Mouse (Mus musculus) bone marrow macrophage, adult 2 months (primary cell): Measurements from ENCODE around the gene Olfr215. TPM values are rescaled to one million over a fixed set of nuclear protein-coding genes. Genes with fewer than 3 reads are reported as not detected.
"Not testable (repeated sequence)": the region's sequence is repeated elsewhere in the genome, so short reads cannot be mapped to it uniquely, and the experiment has no call there.

ENCODE experiments used
- H3K27ac ChIP-seq: 2 replicates; pipeline ENCODE4 v1.5.1; 2012; ENCODE audit warnings: low read depth, low read length; ENCODE audit not compliant: insufficient read depth
- H3K4me1 ChIP-seq: 2 replicates; pipeline ENCODE4 v1.6.1; 2012; ENCODE audit warnings: low read length; ENCODE audit not compliant: control insufficient read depth, insufficient read depth
- H3K4me3 ChIP-seq: 2 replicates; pipeline ENCODE4 v1.5.1; 2012; ENCODE audit warnings: mild to moderate bottlenecking, low read length, moderate library complexity; ENCODE audit not compliant: insufficient read depth
- CTCF ChIP-seq: IDR thresholded peaks from 2 replicates; pipeline ENCODE4 v1.5.1; 2012; ENCODE audit warnings: low read depth, mild to moderate bottlenecking, low read length, moderate library complexity
- POLR2A ChIP-seq: IDR thresholded peaks from 2 replicates; pipeline ENCODE4 v1.6.1; 2012; ENCODE audit warnings: mild to moderate bottlenecking, low read depth, low read length, borderline replicate concordance
- polyA plus RNA-seq: library from polyadenylated mRNA; stranded (reverse); fragments of >200 nt; gene quantifications from 2 replicates; pipeline ENCODE4 v1.2.4, GENCODE M21; 2012; ENCODE audit not compliant: missing spikeins, insufficient read depth, insufficient read length

The Olfr215 gene
- polyA plus RNA-seq, 1 experiment: not detected

DNA sequence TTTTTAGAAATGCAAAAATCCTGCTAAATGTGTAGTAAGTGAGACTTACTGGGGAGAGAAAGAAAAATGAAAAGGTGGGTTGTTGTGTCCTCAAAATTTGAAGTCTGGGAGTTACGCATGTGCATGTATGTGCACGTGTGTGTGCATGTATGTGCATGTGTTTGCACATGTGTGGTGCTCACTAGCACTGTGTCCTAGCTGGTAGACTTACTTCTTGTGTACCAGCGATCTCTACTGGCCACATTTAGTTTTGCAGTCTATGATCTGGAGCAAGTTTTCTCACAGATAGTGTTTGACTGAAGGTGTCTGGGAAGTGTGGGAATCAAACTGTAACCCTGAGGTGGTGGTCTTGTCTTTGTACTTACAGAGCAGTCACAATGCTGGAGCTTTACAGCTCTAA lies 14.2 kb downstream of the Olfr215 start:
- Histone ChIP-seq H3K27ac (no peak overlapping the region), H3K4me3 (no peak overlapping the region), H3K4me1 (no peaks in the 10 kb centered on the region)
- TF ChIP-seq CTCF (no peak), POLR2A (no peak)

DNA sequence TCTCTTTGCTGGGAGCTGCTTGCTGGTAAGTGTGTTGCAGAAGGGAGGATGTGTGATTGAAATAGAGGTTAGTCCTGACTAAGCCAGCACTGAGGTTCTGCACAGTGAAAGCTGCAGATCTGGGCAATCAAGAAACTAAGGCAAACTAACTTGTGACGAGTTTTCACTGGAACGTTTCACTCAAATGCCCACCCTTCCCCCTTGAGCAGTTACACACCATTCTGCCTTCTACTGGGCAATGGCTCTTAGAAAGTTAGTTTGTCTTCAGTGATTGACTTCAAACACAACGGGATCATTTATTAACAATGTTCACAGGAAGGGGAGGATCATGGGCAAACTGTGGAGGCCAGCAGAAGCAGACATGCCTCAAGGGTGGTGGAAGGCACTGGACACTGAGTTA lies 29.0 kb downstream of the Olfr215 start:
- H3K27ac ChIP-seq: no peak overlapping the region
- H3K4me1 ChIP-seq: no peaks in the 10 kb centered on the region
- TF ChIP-seq CTCF (no peak), POLR2A (no peak)
- no peak overlapping the region for H3K4me3 ChIP-seq

- Histone ChIP-seq H3K4me3 (no peak within 1 kb of the TSS), H3K27ac (no peak within 1 kb of the TSS), H3K4me1 (no peaks in the 10 kb centered on the region)
- TF ChIP-seq CTCF (no peak), POLR2A (no peak)
Measured at GRCm38 (mm10) chr6:116553935-116554334, 30.1 kb downstream of the Olfr215 start, which contains the start of gene Olfr214. Olfr214 (plus strand) TSS chr6:116554235.

GRCm38 (mm10) chr6:116550841-116551240 lies 33.2 kb downstream of the Olfr215 start, which contains the start of gene Gm5580:
Gm5580 (plus strand) TSS chr6:116551141.
- H3K4me3 ChIP-seq, H3K4me1 ChIP-seq, H3K27ac ChIP-seq: not testable (repeated sequence)

DNA sequence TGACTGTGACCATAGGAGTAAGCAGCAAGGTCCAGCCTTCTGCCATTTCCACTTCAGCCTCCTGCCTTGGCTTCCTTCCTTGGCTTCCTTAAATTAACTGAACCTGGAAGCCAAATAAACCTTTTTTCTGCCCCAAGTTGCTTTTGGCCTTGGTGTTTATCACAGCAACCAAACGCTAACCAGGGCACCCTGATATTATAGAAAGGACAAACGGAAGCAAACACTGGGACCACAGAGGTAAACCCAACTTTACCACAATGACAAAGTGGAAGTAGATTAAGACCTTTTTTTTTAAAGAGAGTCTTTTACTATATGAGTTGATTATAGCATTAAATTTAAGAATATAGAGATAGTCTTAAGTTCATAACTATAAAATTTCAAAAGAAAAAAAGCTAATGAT lies 41.5 kb downstream of the Olfr215 start:
- Histone ChIP-seq H3K27ac (no peak overlapping the region), H3K4me3 (no peak overlapping the region), H3K4me1 (no peaks in the 10 kb centered on the region)
- TF ChIP-seq CTCF: no peak
- no peak for TF ChIP-seq POLR2A

- Histone ChIP-seq H3K4me3 (no peak within 1 kb of the TSS), H3K27ac (no peak within 1 kb of the TSS), H3K4me1 (no peaks in the 10 kb centered on the region)
- no peak for TF ChIP-seq CTCF
- TF ChIP-seq POLR2A: no peak
Measured at GRCm38 (mm10) chr6:116538156-116538555, 45.8 kb downstream of the Olfr215 start, which contains the start of gene Olfr213. Olfr213 (plus strand) TSS chr6:116538456.

Other genes with a start within 250 kb of the Olfr215 start
- gene March8, start 246.2 kb downstream of the Olfr215 start, polyA plus RNA-seq: 32.1 and 33.3 TPM in 2 replicates
- 43.6 and 46.3 TPM in 2 replicates for gene Alox5, start 123.0 kb downstream of the Olfr215 start, polyA plus RNA-seq
- gene Olfr211, start 95.1 kb downstream of the Olfr215 start, polyA plus RNA-seq: not detected in 2 replicates
- gene Olfr212, start 77.7 kb downstream of the Olfr215 start, polyA plus RNA-seq: not detected in 2 replicates
- not detected in 2 replicates for gene Olfr213, start 45.7 kb downstream of the Olfr215 start, polyA plus RNA-seq
- gene Gm5580, start 33.1 kb downstream of the Olfr215 start, polyA plus RNA-seq: not detected in 2 replicates
- not detected in 2 replicates for gene Olfr214, start 30.0 kb downstream of the Olfr215 start, polyA plus RNA-seq
- gene Zfp422, start 44.8 kb upstream of the Olfr215 start, polyA plus RNA-seq: 26.7 and 31.5 TPM in 2 replicates
- gene Depp1, start 66.4 kb upstream of the Olfr215 start, polyA plus RNA-seq: 0.61 TPM in 1 of 2 replicates, not detected in the other
- gene Rassf4, start 89.8 kb upstream of the Olfr215 start, polyA plus RNA-seq: 388 and 401 TPM in 2 replicates
- gene Tmem72, start 132.7 kb upstream of the Olfr215 start, polyA plus RNA-seq: 0.09 TPM in 1 of 2 replicates, not detected in the other